Mouse (Mus musculus): Measurements from ENCODE around the gene Iqcc.

The Iqcc gene

DNA sequence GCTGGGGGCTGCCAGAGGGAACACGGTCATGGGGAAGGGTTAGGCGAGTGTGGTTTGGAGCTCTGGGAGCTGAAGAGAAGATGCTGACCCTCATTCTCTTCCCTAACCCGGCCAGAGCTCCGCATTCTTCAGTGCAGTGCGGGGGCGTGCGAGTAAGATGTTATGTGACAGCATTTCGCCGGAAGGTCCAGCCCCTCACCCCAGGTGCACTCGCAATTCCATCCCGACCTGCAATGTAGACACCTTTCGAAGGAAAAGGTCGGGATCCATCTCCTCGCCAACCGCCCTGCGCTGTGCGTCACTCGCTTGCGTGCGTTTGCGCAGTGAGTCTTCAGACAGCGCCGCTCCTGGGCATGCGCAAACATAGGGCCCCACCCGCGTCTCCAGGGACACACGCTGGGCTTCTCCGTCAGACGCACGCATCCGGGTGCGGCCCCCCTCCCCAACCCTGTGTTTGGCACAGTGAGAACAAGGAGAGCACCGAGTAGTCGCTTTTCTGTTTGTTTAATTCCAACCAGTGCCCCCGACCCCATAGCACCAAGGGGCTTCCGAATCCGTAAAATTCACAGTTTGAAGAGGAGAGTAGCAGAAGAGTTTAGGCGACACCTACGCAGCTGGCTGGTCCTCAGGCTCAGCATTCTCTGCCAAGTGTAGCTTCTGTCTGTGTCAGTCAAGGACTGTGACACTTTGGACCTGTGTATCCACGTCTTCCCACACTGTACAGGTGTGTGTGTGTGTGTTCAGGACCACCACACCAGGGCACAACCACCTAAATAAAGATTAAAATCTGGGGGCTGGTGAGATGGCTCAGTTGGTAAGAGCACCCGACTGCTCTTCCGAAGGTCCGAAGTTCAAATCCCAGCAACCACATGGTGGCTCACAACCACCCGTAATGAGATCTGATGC is at the start of gene Iqcc:
TSS of gene Iqcc (minus strand) at position 314 of the 906 bp plus-strand sequence.
- DNase-seq (ENCODE audit: low read depth, low spot score), result peak; percentile 98

DNA sequence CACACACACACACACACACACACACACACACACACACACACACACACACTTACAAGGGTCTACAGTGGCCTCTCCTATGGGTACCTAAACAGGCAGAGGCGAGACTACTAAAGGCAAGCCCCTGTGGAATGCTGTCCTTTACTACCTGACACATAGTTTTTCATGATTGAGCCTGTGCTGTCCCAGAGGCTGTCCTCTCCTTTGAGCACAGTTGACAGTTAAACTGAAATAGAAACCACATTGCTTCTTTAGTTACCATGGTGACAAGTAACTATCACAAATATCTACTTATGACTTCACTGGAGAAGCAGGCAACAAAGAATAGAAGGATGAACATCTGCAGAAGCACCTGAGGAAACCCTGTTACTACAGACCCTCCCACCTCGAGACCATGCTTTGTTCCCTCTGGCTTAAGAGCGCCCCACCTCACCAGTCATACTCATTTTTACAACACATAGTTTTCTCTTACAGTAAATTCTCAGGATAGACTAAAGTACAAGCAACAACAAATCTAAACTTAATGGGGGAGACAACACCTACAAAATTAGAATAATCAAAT is 43.4 kb upstream of the Iqcc start:
- DNase-seq (ENCODE audit: low read depth, low spot score), result no peak

DNA sequence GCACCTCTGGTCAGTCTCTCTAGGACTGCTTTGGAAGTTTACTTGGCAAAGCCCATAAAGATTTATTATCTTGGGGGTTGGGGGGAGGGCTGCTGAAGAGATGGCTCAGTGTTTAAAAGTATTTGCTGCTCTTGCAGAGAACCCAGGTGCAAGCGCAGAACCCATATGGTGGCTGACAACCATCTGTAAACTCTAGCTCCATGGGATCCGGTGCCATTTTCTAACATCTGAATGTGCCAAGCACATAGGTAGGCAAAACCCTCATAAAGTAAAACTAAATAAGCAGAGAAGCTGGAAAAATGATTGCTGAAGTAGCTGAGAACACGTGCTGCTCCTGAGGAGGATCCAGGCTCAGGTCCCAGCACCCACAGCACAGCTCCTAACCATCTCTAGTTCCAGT is 42.7 kb upstream of the Iqcc start:
- DNase-seq (ENCODE audit: low read depth, low spot score), result peak; percentile 65

DNA sequence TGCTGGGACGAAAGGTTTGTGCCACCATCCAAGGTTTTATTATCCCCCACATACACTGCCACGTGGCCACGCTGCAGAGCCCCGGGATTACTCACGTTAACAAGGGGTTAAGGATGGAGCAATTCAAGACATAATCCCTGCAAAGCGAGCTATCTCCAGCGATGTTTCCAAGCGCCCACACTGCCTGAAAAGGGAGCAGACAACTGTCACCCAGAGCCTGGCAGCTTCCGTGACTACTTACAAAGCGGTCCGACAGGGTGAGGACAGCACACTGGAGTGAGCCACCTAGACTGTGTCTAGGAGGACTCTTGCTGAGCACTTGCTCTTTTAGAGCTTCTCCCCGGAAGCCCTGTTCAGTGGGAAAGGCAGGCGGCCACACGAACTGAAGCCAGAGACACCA is 35.9 kb upstream of the Iqcc start:
- peak; percentile 33 for DNase-seq (ENCODE audit: low read depth, low spot score)

GRCm38 (mm10) chr4:129650359-129650758 is 31.5 kb upstream of the Iqcc start:
- no peak for DNase-seq (ENCODE audit: low read depth, low spot score)

DNA sequence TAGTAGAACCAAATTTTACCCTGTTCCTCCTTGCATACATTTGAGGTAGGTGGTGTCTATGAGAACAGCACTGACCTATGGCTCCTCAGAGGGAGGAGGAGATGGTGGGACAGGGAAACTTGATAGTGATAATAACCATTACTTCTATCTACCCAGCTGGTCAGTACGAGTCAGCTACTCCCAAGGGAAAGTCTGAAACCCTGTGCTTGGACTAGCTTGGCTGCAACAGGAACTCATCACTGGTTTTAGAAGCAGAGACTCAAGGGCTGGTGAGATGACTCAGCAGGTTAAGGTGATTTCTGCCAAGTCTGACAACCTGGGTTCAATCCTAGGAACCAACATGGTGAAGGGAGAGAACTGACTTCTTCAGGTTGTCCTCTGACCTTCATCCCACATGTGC is 29.8 kb upstream of the Iqcc start:
- no peak for DNase-seq (ENCODE audit: low read depth, low spot score)

GRCm38 (mm10) chr4:129645204-129645603 is 26.3 kb upstream of the Iqcc start:
- peak; percentile 41 for DNase-seq (ENCODE audit: low read depth, low spot score)

DNA sequence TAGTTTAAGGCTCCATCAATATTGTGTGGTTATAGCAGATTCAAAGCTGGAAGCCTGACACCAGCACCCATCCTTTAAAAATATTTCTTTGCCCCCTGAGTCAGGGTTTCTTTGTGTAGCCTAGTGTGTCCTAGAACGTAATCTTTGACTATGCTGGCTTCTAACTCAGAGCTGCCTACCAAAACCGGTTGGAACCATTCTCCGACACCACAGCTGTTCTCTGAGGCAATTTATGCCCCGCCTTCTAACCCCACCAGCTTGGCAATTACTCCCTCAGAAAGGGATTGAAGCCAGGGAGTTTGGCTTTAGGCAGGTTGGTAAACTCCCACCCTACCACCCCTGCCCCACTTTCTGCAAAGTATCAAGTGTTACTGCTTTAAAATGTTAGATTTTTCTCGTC is 22.9 kb upstream of the Iqcc start:
- no peak for DNase-seq (ENCODE audit: low read depth, low spot score)

- DNase-seq (ENCODE audit: low read depth, low spot score), result peak; percentile 99
These were observed 22.0 kb upstream of the Iqcc start, which contains the start of gene Txlna for GRCm38 (mm10) chr4:129640638-129641467. Gene Txlna (minus strand): TSS chr4:129641065.

GRCm38 (mm10) chr4:129640101-129640637 is 21.3 kb upstream of the Iqcc start:
- DNase-seq (ENCODE audit: low read depth, low spot score), result peak; percentile 55

DNA sequence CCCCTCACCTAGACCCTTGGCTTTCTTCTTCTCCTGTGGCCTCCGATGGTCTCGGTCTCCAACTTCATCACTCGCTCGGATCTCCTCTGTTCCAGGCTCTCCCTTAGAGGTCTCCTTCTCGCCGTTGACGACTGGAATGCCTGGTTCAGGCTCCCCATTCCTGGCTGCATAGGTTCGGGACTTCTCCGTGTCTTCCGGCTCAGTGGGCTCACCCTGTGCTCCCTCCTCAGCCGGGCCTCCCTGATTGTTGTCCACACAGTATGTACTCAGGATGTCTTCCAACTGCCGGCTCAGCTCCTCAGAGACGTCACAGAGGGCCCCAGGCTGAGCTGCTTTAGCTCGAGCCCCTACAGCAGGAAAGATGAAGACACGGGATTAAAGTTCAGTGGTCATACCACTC is 20.3 kb upstream of the Iqcc start:
- no peak for DNase-seq (ENCODE audit: low read depth, low spot score)

- DNase-seq (ENCODE audit: low read depth, low spot score), result no peak
These were observed 15.0 kb upstream of the Iqcc start for GRCm38 (mm10) chr4:129633852-129634251.

DNA sequence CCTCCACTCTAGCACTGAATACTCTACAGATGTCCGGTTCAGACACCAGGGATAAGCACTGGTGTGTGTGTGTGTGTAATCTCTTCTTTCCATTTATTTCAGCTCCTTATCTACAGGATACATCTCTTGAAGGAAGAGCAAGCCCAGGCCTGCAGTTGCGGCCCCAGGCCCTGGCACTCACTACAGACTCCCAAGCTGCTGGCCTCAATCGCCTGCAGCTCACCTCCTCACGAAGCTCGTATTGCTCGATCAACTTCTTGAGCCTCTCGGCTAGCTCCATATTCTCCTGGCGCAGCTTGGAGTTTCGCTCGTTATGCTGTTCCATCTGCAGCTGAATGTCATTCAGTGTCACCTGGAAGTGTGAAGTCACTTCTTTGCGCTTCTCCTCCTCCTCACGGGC is 13.0 kb upstream of the Iqcc start:
- no peak for DNase-seq (ENCODE audit: low read depth, low spot score)

GRCm38 (mm10) chr4:129630944-129631343 is 12.0 kb upstream of the Iqcc start:
- DNase-seq (ENCODE audit: low read depth, low spot score), result peak; percentile 74

DNA sequence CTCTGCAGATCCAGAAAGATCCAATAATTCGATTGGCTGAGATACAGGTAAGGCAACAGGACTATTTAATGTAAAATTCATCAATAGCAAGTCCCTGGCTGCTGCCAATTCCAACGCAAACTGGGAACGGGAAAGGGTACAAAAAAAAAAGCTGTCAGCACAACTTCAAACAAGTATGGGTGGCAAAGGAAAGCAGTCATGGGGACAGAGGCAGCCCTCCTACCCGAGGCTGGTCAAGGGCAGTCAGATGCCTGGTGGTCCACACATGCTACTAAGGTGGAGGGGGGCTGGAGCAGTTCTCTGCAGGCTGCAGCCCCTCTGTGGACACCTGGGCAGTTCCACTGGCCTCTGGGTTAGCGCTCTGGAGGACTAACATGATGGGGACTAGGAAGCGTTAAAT is 7.1 kb upstream of the Iqcc start:
- DNase-seq (ENCODE audit: low read depth, low spot score), result no peak

GRCm38 (mm10) chr4:129625496-129625895 is 6.6 kb upstream of the Iqcc start:
- DNase-seq (ENCODE audit: low read depth, low spot score), result no peak

GRCm38 (mm10) chr4:129625029-129625370 is 6.1 kb upstream of the Iqcc start:
- peak; percentile 78 for DNase-seq (ENCODE audit: low read depth, low spot score)

DNA sequence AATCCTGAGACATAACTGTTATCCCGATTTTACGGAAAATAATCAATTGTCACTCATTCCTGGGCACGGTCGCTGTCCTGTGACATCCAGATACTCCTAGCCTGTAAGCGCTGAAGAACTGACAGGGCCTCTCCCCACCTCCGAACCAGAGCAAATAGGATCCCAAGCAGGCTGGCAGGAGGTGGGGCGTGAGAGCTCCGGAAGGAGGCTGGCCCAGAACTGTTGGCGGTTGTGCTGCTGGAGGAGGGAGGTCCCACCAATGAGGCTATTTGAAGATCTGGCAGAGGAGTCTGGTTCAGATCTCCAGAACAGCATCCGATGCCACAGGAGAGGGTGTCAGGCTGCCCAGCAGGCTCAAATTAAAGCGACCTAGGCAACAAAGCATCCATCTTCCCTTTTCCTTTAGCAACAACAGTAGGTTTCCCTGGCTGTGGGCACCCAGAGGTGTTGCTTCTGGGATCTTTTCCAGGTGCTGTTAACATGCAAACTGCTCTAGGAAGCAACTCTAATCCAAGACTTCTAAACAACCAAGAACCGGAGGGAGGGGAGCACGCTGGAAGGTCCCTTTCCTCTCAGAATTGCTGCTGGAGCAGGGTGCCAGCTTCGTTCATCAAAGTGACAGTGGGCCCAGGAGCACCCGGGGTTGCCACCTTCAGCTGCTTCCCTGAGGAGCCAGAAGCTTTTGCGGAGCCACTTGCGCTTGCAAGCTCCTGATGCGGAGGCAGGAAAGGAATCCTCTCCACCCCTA is 5.6 kb upstream of the Iqcc start:
- DNase-seq (ENCODE audit: low read depth, low spot score), result peak; percentile 99

DNA sequence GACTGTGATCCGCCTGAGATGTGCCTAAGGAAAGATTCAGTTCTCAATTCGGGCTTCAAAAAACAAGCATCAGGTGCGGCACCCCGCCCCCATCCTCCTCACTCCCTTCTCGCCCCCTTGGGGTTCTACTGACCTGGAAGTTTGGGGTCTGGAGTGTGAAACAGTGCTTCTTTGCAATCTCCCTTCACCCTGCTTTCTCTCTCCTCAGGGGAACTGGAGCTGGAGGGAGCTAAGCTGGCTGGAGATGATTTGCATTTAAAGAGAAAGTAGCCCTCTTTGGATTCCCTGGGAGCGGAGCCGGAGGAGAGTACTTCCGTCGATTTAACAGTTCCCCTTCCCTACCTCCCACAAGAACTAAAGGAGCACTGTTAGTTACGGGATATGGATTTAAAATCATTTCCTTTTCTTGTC is 4.8 kb upstream of the Iqcc start, which contains the start of gene Ccdc28b:
TSS of gene Ccdc28b (minus strand) at position 267 of the 411 bp plus-strand sequence.
- DNase-seq (ENCODE audit: low read depth, low spot score), result peak; percentile 91

DNA sequence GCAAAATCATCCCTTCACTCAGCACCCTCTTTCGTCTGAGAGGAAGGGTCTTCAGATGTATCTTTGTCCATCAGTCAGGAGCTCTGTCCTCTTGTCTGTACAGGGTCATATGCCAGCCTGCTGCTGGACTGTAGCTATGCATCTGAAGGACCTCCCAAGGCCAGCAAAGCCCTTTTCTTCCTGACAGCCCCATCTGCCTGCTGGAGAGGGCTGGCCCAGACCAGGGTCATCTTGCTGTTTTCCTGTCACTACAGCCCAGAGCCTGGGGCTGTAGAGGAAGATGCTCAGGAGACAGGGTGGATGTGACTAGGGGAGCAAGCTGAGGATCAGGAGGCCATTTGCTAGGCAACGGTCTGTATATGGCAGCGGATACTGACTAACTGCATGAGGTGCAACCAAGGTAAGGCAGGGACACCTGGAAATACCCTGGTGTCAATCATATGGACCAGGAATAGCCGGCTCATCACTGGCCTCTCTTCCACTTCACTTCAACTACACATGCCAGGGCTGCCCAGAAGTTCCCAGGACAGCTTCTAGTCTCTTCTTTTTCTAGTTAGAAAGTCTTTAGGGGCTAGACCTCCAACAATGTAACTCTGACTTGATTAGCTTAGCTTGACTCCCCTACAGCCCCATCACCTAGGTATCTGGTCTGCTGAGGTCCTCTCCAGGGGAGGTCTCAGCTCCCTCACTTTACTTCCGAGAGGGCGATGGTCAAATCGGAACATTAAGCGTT is 4.1 kb upstream of the Iqcc start:
- DNase-seq (ENCODE audit: low read depth, low spot score), result no peak

All from brain, adult 2 months (tissue).